Mouse (Mus musculus) heart, postnatal 10 days (tissue): Measurements from ENCODE around the gene Xrcc4. TPM values are rescaled to one million over a fixed set of nuclear protein-coding genes. Genes with fewer than 3 reads are reported as not detected.
"Not testable (repeated sequence)": the region's sequence is repeated elsewhere in the genome, so short reads cannot be mapped to it uniquely, and the experiment has no call there.

ENCODE experiments used
- DNase-seq, 2 experiments: peaks; one replicate each; pipeline ENCODE4 v3.0.0; 2021
- intact Hi-C: fragments of 180-260 bp; cut with DNase I; formaldehyde crosslinking; loops from one replicate; pipeline ENCODE4 v1.15.1; 2025
- total RNA-seq, 2 experiments: library from RNA; stranded (reverse); gene quantifications; 2 replicates each; pipeline ENCODE4 v1.2.3; 2021

The Xrcc4 gene
- 10 to 100 TPM; 11.4 to 13.1 TPM for total RNA-seq

DNA sequence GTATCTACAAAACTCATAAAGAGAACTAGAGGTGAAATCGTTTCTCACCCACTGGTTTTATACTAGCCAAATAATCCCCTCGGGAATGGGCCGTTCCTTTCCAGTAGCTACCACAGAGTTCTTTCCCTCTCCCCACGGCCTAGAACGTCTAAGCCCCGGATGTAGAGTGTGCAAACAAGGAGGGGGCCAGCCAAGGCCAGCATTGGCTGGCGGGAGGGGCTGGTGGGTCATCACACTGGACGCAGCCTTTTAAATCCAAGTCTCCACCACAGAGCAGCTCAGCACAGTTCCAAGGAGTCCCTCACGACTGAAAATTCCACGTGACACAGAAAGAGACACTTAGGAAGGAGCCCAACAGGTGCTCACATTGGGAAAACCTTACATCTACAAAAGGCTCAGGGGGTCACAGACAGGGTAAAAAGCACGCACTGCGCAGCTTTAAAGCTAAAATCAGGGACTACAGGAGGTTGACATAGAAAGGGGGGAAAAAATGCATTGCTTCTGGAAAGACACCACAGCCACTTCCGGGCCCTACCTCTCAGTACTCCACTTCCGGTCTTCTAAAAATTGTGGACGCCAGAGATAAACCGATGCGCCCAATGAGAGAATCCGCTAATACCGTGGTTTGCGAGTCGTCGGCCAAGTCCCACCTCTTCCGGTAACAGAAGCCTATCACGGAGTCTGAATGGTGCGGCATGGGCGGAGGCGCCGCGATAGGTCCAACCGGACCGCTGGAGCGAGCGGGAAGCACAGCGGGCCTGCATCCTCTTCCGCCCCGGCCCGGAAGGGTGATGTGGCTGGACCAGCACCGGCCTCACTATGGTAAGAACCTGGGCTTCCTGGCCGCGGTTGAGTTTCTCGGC is at the start of gene Xrcc4, which contains the start of gene Tmem167:
Gene Xrcc4 (minus strand): TSS at position 647 of the 863 bp plus-strand sequence.
Gene Tmem167 (plus strand): TSS at position 162 of the 863 bp plus-strand sequence.
- intact Hi-C loops: loop anchor here (5.0 kb wide), 1 partner anchor 347 kb away; the partner anchor contains the start of gene Vcan
- peak; percentile 99 for DNase-seq

DNA sequence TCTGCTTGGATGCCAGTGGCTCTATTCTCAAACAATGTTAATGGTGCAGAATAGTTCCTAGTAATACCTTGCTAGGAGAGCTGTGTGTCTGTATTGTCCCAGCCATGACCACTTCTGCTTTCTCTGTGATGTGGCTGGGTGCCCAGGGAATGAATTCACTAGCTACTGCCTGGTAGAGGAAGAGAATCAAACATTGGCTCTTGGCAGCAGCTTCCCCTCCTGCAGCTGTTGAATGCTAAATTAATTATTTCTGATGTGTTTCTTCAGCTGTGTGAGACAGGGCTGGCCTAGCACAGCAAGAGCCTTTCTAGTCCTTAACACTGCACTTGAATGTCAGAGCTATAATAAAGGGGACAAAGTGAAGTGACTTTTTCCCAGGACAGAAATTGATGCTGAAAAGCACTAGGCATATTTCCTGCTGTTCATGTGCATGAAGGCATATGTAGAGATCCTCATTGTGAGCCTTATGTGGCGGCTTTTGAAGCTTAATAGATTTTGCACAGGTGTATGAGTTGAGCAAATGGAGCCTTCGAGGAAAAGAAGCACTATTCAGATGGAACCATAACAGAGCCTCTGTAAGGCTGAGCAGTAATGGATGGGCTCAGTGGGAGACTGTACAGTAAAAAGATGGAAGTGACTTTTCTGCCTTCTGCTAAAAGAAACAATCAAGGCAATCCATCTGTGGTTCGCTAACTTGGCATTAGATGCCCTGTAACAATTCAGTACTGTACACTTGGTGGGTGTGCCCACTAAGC is 46.9 kb upstream of the Xrcc4 start:
- intact Hi-C loops: no loop called here
- DNase-seq: peak; percentile 48 to 65

DNA sequence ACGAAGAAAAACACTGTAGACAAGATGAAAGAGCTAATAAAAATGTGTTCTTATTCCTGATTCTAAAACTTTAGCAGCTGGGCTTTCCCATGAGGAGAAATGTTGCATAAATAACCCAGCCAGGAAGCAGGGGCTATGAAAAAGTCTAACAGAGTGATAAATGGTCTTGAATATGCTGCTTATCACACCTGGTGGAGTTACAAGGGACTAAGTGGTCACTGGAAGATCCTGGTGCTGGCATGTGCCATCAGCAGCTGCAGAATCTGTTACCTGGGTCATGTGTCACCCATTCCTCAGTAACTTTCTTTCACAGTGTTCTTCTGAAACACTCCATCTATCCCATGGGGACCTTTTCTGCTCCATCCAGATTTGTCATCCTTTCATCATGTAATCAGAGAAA is 22.3 kb upstream of the Xrcc4 start:
- intact Hi-C loops: no loop called here
- DNase-seq: no peak

DNA sequence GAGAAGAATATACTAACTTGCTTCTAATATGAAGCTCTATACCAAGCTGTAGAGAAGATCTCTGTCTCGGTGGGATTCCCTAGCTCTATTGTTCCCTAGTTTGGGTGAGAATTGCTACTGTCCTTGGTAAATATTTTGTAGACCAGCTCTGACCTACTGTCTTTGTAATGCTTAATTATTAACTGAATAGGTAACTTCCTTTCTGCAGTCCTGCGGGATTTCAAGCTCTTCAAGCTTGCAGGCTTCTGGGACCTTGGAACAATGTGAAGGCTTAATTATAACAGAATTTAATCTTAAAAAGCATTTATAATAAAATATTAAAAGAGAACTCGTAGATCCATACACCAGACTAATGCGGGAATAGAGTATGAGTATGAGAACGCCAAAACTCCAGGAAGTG is 19.3 kb upstream of the Xrcc4 start:
- DNase-seq, intact Hi-C loops: not testable (repeated sequence)

DNA sequence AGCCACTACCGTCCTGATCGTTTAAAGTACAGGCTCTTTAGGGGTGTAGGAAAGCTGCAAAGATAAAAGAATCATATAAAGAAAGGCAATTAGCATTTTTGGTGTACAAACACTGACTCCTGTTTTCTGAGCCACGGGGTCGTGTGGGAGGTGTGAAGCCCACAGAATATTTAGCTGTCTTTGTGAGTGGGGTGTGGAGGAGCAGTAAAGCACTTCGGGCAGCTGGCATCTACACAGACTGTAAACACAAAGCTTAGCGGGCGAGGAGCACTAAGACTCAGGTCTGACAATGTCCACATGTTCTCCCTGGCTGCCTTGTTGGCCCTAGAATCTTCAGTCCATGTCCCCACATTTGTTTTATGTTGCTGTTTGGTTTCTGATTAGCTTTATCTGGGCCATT is 16.7 kb upstream of the Xrcc4 start:
- intact Hi-C loops: no loop called here
- no peak for DNase-seq

DNA sequence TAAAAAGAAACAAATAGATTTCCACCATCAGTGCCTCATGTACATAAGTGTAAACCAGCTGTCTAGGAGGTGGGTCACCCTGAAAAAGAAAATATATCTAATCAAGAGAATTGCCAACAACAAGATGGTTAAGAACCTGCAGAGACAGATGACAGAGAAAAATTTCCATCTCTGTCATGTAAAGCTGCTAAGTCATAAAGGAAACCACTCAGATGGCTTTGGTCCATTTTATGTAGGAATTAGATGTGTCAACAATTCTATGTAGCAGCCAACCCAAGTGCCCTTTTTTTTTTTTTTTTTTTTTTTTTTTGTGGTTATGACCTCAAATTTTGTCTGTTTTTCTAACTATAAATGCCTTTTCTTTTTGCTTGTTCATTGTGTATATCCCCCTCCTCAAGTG is 12.1 kb upstream of the Xrcc4 start:
- DNase-seq: no peak
- intact Hi-C loops: no loop called here

DNA sequence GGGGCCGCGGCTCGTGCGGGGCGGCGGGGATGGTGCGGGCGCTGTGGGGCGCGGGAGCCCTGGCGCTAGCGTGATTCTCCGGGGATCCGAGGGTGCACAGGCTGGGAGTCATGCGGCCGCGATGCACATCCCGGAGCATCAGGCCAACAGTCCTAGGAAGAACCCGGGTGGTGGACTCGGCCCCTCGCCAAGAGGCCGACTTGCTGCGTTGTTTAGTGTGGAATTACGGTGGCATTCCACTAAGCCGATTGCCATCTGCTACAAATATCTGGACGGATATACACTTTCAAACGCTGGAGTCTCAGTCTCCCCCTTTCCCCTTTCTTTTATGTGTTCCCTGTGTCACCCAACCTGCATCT is 396 bp upstream of the Xrcc4 start:
- intact Hi-C loops: loop anchor here (5.0 kb wide), 1 partner anchor 348 kb away; the partner anchor contains the start of gene Vcan
- no peak for DNase-seq

DNA sequence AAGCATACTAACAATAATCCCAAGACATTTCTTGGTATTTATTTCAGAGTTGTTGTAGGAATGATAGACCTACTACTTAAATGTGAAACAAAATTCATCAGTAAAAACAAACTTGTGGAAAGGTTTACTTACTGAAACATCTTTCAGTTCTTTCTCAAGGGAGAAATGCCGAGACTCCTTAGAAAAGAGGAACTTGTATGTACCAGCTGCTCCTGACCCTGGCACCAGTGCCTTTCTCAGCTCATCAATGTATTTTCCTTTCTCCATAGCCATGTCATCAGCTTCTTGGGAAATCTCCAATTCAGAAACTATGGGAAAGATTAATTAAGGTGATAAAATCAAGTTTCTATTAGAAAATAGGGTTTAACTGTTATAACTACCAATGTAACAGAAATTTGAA is 27.5 kb downstream of the Xrcc4 start:
- intact Hi-C loops: no loop called here
- DNase-seq: no peak

DNA sequence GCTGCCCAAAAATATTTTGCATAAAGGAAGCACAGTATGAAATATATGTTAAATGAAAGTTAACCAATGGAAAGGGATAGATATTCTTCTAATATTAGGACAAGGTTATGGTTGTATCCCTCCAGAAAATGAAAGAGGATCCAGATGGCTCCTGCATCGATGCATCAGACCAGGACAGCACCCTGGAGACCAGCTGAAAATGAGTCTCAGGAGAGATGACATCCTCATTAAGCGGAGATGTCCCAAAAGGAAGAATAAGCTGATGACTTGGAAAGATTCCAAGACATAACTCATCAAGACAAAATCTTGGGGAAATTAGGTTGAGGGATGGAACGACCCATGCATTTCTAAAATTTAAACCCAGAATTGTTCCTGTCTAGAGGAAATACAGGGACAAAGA is 37.0 kb downstream of the Xrcc4 start:
- no peak for DNase-seq
- intact Hi-C loops: no loop called here

DNA sequence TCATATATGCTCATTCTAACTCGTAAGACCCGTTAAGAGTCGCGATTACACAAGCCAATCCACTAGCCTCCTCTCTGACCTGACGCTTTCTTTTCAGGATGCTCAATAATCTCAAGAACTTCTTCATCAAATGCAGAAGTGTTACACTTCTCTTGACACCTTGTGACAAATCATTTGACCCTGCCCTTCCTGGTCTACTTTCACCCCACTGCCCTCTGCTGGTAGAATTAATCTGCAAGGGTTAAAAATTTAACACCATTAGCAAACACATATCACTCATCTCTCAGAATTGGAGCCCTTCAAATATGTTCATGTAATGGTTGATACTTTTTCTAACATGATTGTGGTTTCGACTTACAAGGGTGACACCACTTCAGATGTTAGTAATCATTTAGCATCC is 37.7 kb downstream of the Xrcc4 start:
- no peak for DNase-seq
- intact Hi-C loops: no loop called here

DNA sequence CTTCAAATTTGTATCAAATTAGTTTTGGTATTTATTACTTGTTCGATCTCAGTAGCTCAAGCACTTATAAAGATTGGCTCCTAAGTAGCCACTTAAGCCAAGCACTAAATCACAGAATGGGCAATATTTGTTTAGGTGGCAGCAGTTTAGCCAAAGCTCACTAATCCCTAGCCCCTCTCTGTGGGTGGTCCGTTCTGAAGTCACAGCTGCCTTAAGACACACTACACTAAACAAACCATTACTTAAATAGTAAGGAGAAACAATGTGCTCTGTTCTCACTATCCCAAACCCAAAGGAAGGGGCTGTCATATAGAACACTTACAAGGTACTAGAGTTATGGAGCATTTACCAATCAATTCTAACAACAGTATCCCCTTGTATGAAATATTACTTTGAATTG is 49.8 kb downstream of the Xrcc4 start:
- intact Hi-C loops: no loop called here

DNA sequence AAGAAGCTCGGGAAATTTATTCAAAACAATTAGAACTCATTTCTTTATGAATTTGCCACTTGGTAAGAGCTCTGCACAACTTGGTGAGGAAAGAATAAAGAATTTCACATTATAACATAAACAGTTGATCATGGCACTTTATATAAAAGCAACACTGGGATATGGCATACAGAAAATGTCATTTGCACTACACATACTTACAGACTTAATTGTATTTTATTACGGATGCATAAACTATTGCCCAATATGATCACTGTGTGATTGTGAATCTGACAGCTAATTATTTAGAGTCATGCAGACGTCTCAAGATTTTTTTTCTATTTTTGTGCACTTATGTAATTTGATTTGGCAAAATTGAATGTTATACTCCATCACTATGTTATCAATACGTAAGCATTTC is 56.4 kb downstream of the Xrcc4 start:
- intact Hi-C loops: no loop called here
- no peak for DNase-seq

More for the DNA sequence above, 49.8 kb downstream of the Xrcc4 start:
- DNase-seq: no peak

DNA sequence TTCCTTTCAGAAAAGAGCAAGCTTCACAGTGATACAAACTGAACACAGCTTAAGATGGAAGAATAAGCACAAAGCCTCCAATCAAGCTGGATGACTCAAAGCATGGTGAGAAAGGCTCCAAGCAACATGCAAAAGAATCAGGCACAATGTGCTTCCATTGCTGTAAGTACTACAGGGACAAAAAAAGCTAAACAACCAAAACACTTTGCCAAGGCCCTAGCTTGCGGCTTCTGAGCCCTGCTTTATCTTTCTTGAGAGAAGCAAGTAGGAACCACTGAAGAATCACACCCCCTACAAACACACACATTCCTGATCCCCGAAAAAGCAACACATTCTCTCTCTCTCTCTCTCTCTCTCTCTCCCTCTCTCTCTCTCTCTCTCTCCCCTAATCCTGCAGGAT is 56.9 kb downstream of the Xrcc4 start:
- intact Hi-C loops: no loop called here
- no peak for DNase-seq

DNA sequence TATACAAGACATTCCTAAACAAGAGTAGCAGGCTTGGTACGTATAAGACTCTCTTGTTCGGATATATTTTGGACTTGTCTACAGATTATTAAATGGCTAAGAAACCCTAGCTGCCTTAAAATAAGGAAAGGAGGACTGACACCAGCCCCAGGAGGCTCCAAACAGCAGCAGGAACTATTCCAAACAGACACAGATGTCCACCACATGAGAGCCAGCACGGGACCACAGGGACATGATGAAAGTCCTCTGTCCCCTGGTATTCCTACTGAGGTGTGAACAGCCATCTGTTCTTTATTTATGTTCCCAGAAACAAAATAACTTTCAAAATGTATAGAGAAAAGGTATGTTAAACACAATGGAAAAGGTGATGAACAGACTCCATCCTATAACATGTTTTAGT is 58.5 kb downstream of the Xrcc4 start:
- DNase-seq: no peak
- intact Hi-C loops: no loop called here

DNA sequence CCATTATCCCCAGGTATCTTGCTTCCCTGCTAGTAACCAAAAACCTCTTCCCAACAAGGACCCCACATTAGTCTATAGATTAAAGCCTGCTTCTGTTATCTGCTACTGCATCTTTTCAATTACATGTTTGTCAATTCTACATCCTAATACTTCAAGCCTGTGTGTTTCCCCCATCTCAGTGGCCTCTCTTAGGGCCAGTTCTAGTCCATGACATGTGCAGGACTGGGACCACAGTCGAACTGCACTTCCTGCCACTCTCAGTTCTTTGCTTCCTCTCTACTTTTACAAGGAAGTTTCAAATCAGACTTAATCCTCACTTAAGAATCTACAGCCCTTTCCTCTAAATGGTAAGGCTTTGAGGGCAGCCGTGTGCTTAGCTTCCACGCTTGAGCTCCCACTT is 76.8 kb downstream of the Xrcc4 start:
- DNase-seq: no peak
- intact Hi-C loops: no loop called here

DNA sequence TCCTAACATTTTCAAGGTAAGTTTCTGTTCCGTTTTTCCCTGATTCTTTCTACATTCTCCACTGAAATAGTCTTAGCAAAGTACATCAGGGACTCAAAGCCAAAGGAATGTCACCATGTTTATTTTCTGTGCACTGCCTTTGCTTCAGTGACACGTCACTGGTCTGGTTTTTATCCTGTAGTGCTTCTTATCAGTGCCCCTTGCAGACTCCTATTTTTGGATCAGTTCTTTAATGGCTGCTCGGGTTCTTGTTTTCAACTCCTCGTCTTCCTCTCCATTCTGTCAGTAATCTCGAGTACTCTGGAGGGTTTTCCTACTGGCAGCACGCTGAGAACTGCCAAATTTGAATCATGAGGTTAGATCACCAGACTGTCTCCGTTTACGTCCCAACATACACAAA is 77.2 kb downstream of the Xrcc4 start:
- intact Hi-C loops: no loop called here

DNA sequence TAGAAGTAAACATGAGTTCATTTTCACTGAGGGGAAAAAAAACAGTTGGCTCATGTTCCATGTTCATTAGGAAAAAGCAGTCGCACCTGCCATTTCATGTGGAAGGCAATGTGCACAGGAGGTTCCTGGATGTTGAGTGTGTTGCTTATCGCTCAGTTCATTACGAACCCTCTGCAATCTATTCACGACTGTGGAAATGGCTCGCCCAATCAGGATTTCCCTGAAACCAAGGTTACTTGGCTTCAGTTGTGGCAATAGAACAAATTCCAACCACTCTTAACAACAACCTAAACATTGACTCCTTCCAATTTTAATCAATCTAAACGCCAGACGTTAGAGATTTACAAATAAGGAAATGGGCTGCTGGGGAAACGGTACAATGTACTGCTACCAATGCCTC is 78.3 kb downstream of the Xrcc4 start:
- intact Hi-C loops: no loop called here
- DNase-seq: peak; percentile 12 to 23

More for the DNA sequence above, 77.2 kb downstream of the Xrcc4 start:
- peak; percentile 34 to 54 for DNase-seq

DNA sequence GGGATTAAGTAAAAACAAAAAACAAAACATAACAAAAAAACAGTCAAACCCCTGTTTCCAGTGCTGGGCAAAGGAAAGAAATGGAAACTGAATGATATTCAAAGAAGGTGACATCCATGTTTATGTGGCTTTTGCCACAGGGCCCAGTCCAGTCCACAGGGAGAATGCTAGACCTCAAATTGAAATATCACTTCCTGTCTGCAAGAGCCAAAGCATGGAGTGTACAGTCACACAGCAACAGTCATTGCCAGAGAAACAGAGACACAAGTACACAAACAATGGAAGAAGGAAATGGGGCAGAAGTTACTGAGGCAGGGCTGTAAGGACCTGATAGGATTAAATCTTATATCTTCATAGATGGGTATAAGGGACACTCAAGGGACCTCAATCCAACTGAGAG is 79.6 kb downstream of the Xrcc4 start:
- peak in 1 of 2 experiments; percentile 10 for DNase-seq

DNA sequence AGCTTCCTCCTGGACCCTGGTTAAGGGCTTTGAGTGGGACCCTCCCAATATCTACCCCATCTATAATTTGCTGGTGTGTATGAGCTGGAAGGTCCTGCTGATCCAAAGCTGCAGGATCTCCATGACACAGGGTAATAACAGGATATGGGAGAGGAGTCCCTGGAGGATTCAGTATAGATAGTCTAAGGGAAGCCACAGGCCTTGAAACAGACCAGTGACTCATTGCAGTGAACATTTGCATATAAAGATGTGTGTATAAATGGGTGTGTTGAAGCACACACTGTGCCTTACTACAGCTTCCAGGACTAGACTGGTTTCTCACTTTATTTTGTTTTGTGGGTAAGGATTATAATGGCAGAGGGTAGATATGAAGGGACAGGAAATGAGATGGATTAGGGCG is 83.8 kb downstream of the Xrcc4 start:
- intact Hi-C loops: no loop called here
- no peak for DNase-seq

More for the DNA sequence above, 79.6 kb downstream of the Xrcc4 start:
- intact Hi-C loops: no loop called here

DNA sequence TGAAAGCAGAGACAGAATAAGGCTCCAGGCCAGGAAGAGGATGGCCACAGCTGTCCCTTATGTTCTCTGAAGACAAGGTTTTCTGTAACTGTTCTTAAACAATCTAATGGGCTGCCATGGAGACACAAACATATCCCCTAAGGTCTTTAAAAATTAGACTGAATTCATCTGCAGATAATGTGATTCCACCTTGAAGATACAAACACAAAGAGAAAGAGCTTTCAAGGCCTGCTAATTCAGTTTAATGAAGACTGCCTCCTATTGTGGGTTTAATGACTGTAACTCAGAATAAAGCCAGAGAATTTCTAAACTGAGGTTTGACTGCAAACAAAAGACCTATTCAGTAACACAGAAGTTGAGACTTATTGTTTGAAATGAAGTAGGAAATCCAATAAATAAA is 91.9 kb downstream of the Xrcc4 start:
- no peak for DNase-seq
- intact Hi-C loops: no loop called here

DNA sequence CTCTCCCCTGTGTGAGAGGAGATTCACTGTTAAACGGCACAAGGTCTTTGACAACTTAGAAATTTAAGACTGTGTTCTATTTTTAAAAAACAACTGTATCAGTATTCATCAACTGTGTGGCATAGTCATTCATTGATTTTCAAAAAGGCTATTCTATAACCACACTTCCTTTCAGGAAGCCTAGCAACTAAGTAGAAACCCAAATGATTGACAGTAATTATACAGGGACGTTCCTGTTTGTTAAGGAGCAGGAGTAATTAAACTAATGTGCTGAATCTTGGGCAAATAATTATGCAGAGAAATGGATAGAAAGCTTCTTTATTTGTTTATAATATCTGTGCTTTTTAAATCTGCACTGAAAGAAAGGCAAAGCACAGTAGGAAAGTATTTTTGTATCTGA is 103.3 kb downstream of the Xrcc4 start:
- no peak for DNase-seq
- intact Hi-C loops: no loop called here

DNA sequence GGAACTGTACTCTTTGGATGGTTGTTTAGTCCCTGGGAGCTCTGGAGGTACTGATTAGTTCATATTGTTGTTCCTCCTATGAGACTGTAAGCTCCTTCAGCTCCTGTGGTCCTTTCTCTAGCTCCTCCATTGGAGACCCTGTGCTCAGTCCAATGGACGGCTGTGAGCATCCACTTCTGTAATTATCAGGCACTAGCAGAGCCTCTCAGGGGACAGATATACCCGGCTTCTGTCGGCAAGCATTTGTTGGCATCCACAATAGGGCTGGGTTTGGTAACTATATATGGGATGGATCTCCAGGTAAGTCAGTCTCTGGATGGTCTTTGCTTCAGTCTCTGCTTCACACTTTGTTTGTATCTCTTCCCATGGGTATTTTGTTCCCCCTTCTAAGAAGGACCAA is 118.5 kb downstream of the Xrcc4 start:
- DNase-seq: no peak
- intact Hi-C loops: no loop called here
